Mouse (Mus musculus): Measurements from ENCODE around the gene Slc44a5.

DNA sequence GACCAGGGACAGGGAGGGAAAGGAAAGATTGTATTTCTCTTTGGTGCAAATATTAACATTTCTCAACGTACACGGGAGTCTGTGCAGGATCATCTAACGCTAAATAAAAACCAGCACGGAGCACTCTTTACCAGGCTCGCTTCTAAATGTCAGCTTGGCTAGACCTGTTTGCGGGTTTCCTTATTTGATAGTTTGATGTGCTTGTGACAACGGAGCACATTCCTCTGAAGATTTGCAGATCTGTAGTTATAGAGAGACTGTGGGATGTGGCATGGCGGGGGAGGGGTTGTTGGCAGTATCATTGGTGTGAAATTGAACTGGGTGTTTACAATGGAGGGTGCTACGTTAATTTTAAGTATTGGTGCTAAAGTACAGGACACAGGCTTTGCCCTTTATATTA, 215.4 kb downstream of the Slc44a5 start:
- TF ChIP-seq POLR2A (IDR thresholded peaks at IDR 0.05; ENCODE audit: low read depth, low read length) (no peak), CTCF (IDR thresholded peaks at IDR 0.05; ENCODE audit: borderline replicate concordance, insufficient read depth, low read length) (no peak)
